Mouse (Mus musculus) limb, embryonic 14.5 days (tissue): ENCODE results near the gene Opa1. TPM values are rescaled to one million over a fixed set of nuclear protein-coding genes. Genes with fewer than 3 reads are reported as not detected.
A peak's percentile ranks its signal among the peaks of the same experiment; 100 is the strongest.

Experiments
- ATAC-seq: fragments of 200-750 bp; cut with Nextera tagmentation; 2 replicates; pipeline ENCODE4 v1.8.0; 2017; ENCODE audit warnings: low read depth, moderate number of reproducible peaks, moderate TSS enrichment; ENCODE audit not compliant: low FRiP score
- DNase-seq: peaks from one replicate; pipeline ENCODE4 v3.0.0-alpha.2; 2015; ENCODE audit warnings: low spot score
- H3K27ac ChIP-seq: fragments of 300-500 bp; sonication (generic); replicated peaks from 2 replicates; pipeline ENCODE4 v1.5.1; 2014; ENCODE audit warnings: low read depth, mild to moderate bottlenecking, low read length, moderate library complexity, mixed read lengths
- H3K27me3 ChIP-seq: fragments of 300-500 bp; sonication (generic); 2 replicates; pipeline ENCODE4 v1.6.1; 2014; ENCODE audit warnings: low read length, mixed read lengths; ENCODE audit not compliant: control insufficient read depth, insufficient read depth
- H3K36me3 ChIP-seq: fragments of 300-500 bp; sonication (generic); 2 replicates; pipeline ENCODE4 v1.6.1; 2014; ENCODE audit warnings: mild to moderate bottlenecking, low read length, moderate library complexity, mixed read lengths; ENCODE audit not compliant: control insufficient read depth, insufficient read depth
- H3K4me1 ChIP-seq: fragments of 300-500 bp; sonication (generic); 2 replicates; pipeline ENCODE4 v1.6.1; 2014; ENCODE audit warnings: antibody characterized with exemption, low read length, mixed read lengths; ENCODE audit not compliant: control insufficient read depth, insufficient read depth
- H3K4me2 ChIP-seq: fragments of 300-500 bp; sonication (generic); replicated peaks from 2 replicates; pipeline ENCODE4 v1.6.1; 2014; ENCODE audit warnings: low read depth, mild to moderate bottlenecking, low read length, moderate library complexity; ENCODE audit not compliant: severe bottlenecking
- H3K4me3 ChIP-seq: fragments of 300-500 bp; sonication (generic); replicated peaks from 2 replicates; pipeline ENCODE4 v1.5.1; 2014; ENCODE audit warnings: low read length
- H3K9ac ChIP-seq: fragments of 300-500 bp; sonication (generic); 2 replicates; pipeline ENCODE4 v1.6.1; 2014; ENCODE audit warnings: mild to moderate bottlenecking, low read depth, low read length, moderate library complexity; ENCODE audit not compliant: severe bottlenecking
- H3K9me3 ChIP-seq: fragments of 300-500 bp; sonication (generic); 2 replicates; pipeline ENCODE4 v1.6.1; 2016; ENCODE audit warnings: low read length; ENCODE audit not compliant: control insufficient read depth
- POLR2A ChIP-seq: fragments of 200-500 bp; IDR thresholded peaks from 2 replicates; pipeline ENCODE4 v1.8.0; 2012; ENCODE audit warnings: inconsistent platforms, mild to moderate bottlenecking, moderate library complexity, borderline replicate concordance; ENCODE audit not compliant: insufficient read depth, insufficient read length; ENCODE audit errors: extremely low read depth
- WGBS: fragments of 180-500 bp; shearing (Covaris S2); extraction: QIAGEN DNeasy Blood & Tissue Kit; methylation state at CpG from one replicate; pipeline ENCODE4 v1.1.7; 2014; 5-methylcytosine and 5-hydroxymethylcytosine counted together
- polyA plus RNA-seq, 2 experiments: library from polyadenylated mRNA; depleted of rRNA in 1 of 2; stranded (reverse) in 1 of 2; unstranded in 1 of 2; fragments of >200 nt; fragmentation: Nextera tagmentation in 1 of 2; extraction: Ambion mirVana in 1 of 2; gene quantifications; 2 replicates each; pipeline versions ENCODE4 v1.2.1 to v1.2.3; 2012 to 2014

Opa1 gene
- polyA plus RNA-seq, 2 experiments = 24.6 to 33.0 TPM

DNA sequence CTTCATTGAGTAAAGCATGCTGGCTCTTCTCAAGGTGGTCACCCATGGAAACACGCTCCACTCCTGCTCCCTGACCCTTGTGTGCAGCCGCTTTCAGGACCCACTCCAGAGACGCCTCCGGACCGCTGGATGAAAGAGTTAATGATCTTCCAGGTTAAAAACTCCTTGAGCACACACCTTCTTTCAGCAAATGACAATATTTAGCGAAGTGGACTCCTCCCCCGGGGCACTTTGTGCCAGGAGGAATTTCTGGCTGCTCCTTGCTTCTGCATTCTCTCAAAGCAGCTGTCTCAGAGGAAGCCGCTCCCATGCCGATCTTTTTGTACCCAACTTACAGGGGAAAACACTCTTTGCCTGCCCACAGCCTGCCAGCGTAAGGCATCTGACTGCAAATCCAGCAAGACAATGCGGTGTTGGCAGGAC, 37.9 kb upstream of the Opa1 start:
- Histone ChIP-seq H3K9me3 (no peaks in the 10 kb centered on the region), H3K4me2 (no peak overlapping the region), H3K9ac (no peak overlapping the region), H3K27ac (no peak overlapping the region), H3K4me1 (no peaks in the 10 kb centered on the region), H3K36me3 (no peaks in the 10 kb centered on the region), H3K27me3 (no peaks in the 10 kb centered on the region), H3K4me3 (no peak overlapping the region)
- DNase-seq = no peak
- TF ChIP-seq POLR2A = no peak
- WGBS = 67% methylated on average over 11 of the region's 11 CpGs
- ATAC-seq = no peak

DNA sequence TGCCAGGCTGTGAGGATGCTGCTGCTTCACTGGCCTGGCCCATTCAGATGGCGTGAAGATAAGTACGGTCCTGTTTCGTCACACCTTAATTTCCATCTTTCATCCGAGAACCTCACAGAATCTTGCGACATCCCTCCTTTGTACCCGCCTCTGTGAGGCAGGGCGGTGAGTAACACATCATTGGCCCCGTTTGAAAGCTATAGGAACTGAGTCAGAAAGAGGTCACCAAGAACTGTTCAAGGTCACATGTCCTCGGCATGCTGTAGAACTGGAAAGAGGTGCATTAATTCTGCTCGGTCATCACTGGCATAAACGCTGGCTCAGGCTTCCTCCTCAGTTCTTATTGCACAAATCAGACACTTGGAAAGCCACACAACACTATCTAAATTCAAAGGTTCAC, 34.3 kb upstream of the Opa1 start, which contains the start of gene Atp13a4:
Gene Atp13a4 (minus strand): TSS at position 36 of the 400 bp plus-strand sequence.
- Histone ChIP-seq H3K36me3 (no peaks in the 10 kb centered on the region), H3K9me3 (no peaks in the 10 kb centered on the region), H3K4me1 (no peaks in the 10 kb centered on the region), H3K27me3 (no peaks in the 10 kb centered on the region), H3K4me2 (no peak within 1 kb of the TSS), H3K9ac (no peak within 1 kb of the TSS), H3K4me3 (no peak within 1 kb of the TSS), H3K27ac (no peak within 1 kb of the TSS)
- TF ChIP-seq POLR2A = no peak
- WGBS = 80% methylated on average over 11 of the region's 11 CpGs
- ATAC-seq (no peak), DNase-seq (no peak)

- Histone ChIP-seq H3K9ac (no peak overlapping the region), H3K4me2 (no peak overlapping the region), H3K36me3 (no peaks in the 10 kb centered on the region), H3K4me3 (no peak overlapping the region), H3K4me1 (no peaks in the 10 kb centered on the region), H3K9me3 (no peaks in the 10 kb centered on the region), H3K27ac (no peak overlapping the region), H3K27me3 (no peaks in the 10 kb centered on the region)
- WGBS = 82% methylated on average over 5 of the region's 5 CpGs
- TF ChIP-seq POLR2A = no peak
- no peak for DNase-seq
- ATAC-seq = no peak
These were observed 19.5 kb upstream of the Opa1 start for GRCm38 (mm10) chr16:29559667-29560066.

DNA sequence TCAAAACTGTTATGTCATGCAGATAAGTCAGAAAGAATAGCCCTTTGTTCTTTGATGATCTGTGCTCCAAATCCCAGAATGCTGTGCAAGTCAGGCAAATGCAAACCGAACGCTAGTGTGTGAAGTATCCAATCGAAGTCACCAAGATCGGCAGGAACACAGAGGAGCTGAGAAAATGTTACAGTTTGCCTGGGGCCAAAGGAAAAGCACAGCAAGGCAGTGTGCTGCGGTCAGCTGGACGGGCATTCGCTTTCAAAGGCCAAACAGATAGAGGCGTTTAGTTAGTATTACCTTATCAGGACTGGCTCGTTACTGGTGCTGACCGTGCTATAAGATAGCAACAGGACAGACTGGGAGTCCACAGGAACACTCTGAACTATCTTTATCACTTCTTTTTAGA, 18.7 kb upstream of the Opa1 start:
- Histone ChIP-seq H3K4me3 (no peak overlapping the region), H3K4me1 (no peaks in the 10 kb centered on the region), H3K27me3 (no peaks in the 10 kb centered on the region), H3K27ac (no peak overlapping the region), H3K9ac (no peak overlapping the region), H3K4me2 (no peak overlapping the region), H3K36me3 (no peaks in the 10 kb centered on the region), H3K9me3 (no peaks in the 10 kb centered on the region)
- WGBS = 59% methylated on average over 10 of the region's 10 CpGs
- DNase-seq (no peak), ATAC-seq (no peak)
- no peak for TF ChIP-seq POLR2A

DNA sequence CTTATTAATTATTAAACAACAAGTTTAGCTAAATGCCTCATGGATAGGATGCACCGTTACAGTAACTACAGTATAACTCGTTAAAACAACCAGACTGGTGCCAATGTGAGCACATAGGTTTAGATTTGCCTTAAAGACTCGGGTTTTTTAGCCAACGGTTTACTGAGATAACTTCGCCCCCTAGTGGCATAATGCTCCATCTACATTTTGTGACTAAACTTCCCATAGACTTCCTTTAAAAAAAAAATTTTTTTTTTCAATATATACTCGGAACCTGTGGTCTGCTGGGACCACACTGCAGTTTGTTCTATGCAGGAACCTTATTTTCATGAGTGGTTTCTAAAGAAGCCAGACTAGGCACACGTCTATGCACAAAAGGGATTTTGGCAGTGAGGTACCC, 18.3 kb upstream of the Opa1 start:
- no peak overlapping the region for H3K4me3 ChIP-seq
- H3K27ac ChIP-seq = no peak overlapping the region
- no peaks in the 10 kb centered on the region for H3K27me3 ChIP-seq
- H3K36me3 ChIP-seq = no peaks in the 10 kb centered on the region
- no peaks in the 10 kb centered on the region for H3K4me1 ChIP-seq
- TF ChIP-seq POLR2A = no peak
- DNase-seq (peak; percentile 92), ATAC-seq (no peak)
- no peak overlapping the region for H3K9ac ChIP-seq
- H3K4me2 ChIP-seq = no peak overlapping the region
- no peaks in the 10 kb centered on the region for H3K9me3 ChIP-seq
- WGBS = 4% methylated on average over 7 of the region's 7 CpGs

GRCm38 (mm10) chr16:29574013-29574412, 5.1 kb upstream of the Opa1 start:
- H3K27me3 ChIP-seq = no peaks in the 10 kb centered on the region
- no peaks in the 10 kb centered on the region for H3K36me3 ChIP-seq
- no peak overlapping the region for H3K9ac ChIP-seq
- no peaks in the 10 kb centered on the region for H3K4me1 ChIP-seq
- no peak for TF ChIP-seq POLR2A
- ATAC-seq = no peak
- H3K4me2 ChIP-seq = no peak overlapping the region
- DNase-seq = no peak
- no peak overlapping the region for H3K4me3 ChIP-seq
- no peak overlapping the region for H3K27ac ChIP-seq
- WGBS = 65% methylated on average over 4 of the region's 4 CpGs
- H3K9me3 ChIP-seq = no peaks in the 10 kb centered on the region
